Mouse (Mus musculus) mature B cell (primary cell): ENCODE results near the gene Pygl.

Source experiments
- in situ Hi-C: fragments of 300-500 bp; cut with MboI; formaldehyde crosslinking; loops from 2 replicates; pipeline ENCODE4 v1.14.3; 2019

The Pygl gene

GRCm38 (mm10) chr12:70231294-70231693, at the start of gene Pygl:
Gene Pygl (minus strand): TSS chr12:70231488.
- in situ Hi-C loops = no loop called here

GRCm38 (mm10) chr12:70280930-70281329, 49.6 kb upstream of the Pygl start:
- in situ Hi-C loops = no loop called here

- in situ Hi-C loops = no loop called here
These were observed 49.1 kb upstream of the Pygl start for GRCm38 (mm10) chr12:70280381-70280780.

- in situ Hi-C loops = no loop called here
These were observed 46.0 kb upstream of the Pygl start for GRCm38 (mm10) chr12:70277071-70277939.

- in situ Hi-C loops = no loop called here
These were observed 38.4 kb upstream of the Pygl start for GRCm38 (mm10) chr12:70269724-70270123.

- in situ Hi-C loops = no loop called here
These were observed 36.0 kb upstream of the Pygl start for GRCm38 (mm10) chr12:70267314-70267713.

- in situ Hi-C loops = no loop called here
These were observed 35.2 kb upstream of the Pygl start for GRCm38 (mm10) chr12:70266494-70266931.

- in situ Hi-C loops = no loop called here
These were observed 32.4 kb upstream of the Pygl start for GRCm38 (mm10) chr12:70263721-70264120.

- in situ Hi-C loops = no loop called here
These were observed 31.1 kb upstream of the Pygl start for GRCm38 (mm10) chr12:70262271-70262953.

- in situ Hi-C loops = no loop called here
These were observed 20.1 kb upstream of the Pygl start for GRCm38 (mm10) chr12:70251210-70251884.

- in situ Hi-C loops = no loop called here
These were observed 18.4 kb upstream of the Pygl start for GRCm38 (mm10) chr12:70249616-70250157.

GRCm38 (mm10) chr12:70247683-70248474, 16.6 kb upstream of the Pygl start:
- in situ Hi-C loops = no loop called here

- in situ Hi-C loops = no loop called here
These were observed 11.3 kb upstream of the Pygl start for GRCm38 (mm10) chr12:70242550-70242949.

GRCm38 (mm10) chr12:70239741-70240140, 8.5 kb upstream of the Pygl start:
- in situ Hi-C loops = no loop called here

GRCm38 (mm10) chr12:70238604-70239003, 7.3 kb upstream of the Pygl start:
- in situ Hi-C loops = no loop called here

GRCm38 (mm10) chr12:70234938-70235484, 3.7 kb upstream of the Pygl start:
- in situ Hi-C loops = no loop called here

GRCm38 (mm10) chr12:70234411-70234810, 3.1 kb upstream of the Pygl start:
- in situ Hi-C loops = no loop called here

GRCm38 (mm10) chr12:70233637-70234315, 2.5 kb upstream of the Pygl start:
- in situ Hi-C loops = no loop called here

- in situ Hi-C loops = no loop called here
These were observed 794 bp upstream of the Pygl start for GRCm38 (mm10) chr12:70232020-70232544.

GRCm38 (mm10) chr12:70228155-70228554, 3.1 kb downstream of the Pygl start:
- in situ Hi-C loops = no loop called here
